Mouse (Mus musculus): Measurements from ENCODE around the gene Rdh16. TPM values are rescaled to one million over a fixed set of nuclear protein-coding genes. Genes with fewer than 3 reads are reported as not detected.
"Not testable (repeated sequence)": the region's sequence is repeated elsewhere in the genome, so short reads cannot be mapped to it uniquely, and the experiment has no call there.

Rdh16 gene
- total and polyA plus RNA-seq, 3 experiments = not detected

DNA sequence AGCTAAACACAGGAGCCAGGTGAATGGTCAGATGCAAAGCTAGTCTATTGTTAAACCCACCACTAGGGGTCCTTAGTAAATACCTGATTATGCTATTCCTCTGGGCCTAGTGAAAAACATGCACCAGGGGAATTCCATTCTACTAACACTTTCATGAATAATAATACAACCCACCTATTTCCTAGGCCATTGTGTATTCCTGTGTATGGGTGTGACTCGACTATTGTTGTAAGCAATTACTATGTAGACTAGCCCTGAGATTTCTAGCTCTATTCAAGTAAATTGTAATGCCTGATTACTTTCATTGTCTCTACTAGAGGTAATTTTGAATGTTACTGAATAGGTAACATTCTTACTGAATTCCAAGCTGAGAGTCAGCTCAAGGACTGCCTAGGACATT, 15.5 kb upstream of the Rdh16 start:
- intact Hi-C loops (cut with DNase I); H3K36me3 ChIP-seq (ENCODE audit: control insufficient read depth, insufficient read depth, low read length); DNase-seq; H3K4me1 ChIP-seq (ENCODE audit: control insufficient read depth, insufficient read depth, low read length); H3K9ac ChIP-seq (ENCODE audit: low read depth, low read length); H3K79me2 ChIP-seq (replicated peaks; ENCODE audit: control insufficient read depth, insufficient read depth, low read length); H3K27ac ChIP-seq; H3K4me3 ChIP-seq; H3K27me3 ChIP-seq (ENCODE audit: control insufficient read depth, insufficient read depth, low read length): not testable (repeated sequence)
- WGBS = 51% methylated on average over 1 of the region's 1 CpGs
- peak; percentile 16 for TF ChIP-seq CTCF (IDR thresholded peaks at IDR 0.05)

DNA sequence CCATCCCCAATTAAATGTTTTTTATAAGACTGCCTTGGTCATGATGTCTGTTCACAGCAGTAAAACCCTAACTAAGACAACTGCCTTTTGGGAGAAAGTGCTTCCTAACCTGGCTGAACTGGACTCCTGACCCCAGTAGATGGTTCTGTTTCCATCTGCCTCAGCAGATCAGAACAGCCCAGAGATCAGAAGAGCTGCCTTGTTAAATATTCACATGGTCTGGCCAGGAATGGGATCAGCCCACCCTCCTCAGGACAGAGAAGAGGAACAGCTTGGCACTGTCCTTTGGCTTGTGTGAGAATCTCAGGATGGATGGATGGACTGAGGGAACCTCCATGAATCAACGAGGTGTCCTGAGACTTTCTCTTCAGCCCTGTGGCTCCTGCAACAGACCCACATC, 1.7 kb upstream of the Rdh16 start:
- WGBS = 79% methylated on average over 1 of the region's 1 CpGs
- intact Hi-C loops (cut with DNase I) = no loop called here
- Histone ChIP-seq H3K4me1 (ENCODE audit: control insufficient read depth, insufficient read depth, low read length) (no peaks in the 10 kb centered on the region), H3K36me3 (ENCODE audit: control insufficient read depth, insufficient read depth, low read length) (no peaks in the 10 kb centered on the region), H3K27me3 (ENCODE audit: control insufficient read depth, insufficient read depth, low read length) (no peaks in the 10 kb centered on the region), H3K79me2 (replicated peaks; ENCODE audit: control insufficient read depth, insufficient read depth, low read length) (no peaks in the 10 kb centered on the region), H3K27ac (no peak overlapping the region), H3K4me3 (no peak overlapping the region), H3K9ac (ENCODE audit: low read depth, low read length) (no peak overlapping the region)
- DNase-seq = no peak
- TF ChIP-seq CTCF (IDR thresholded peaks at IDR 0.05) (no peak), POLR2A (IDR thresholded peaks at IDR 0.05; ENCODE audit: insufficient read depth, low read depth, low read length) (no peak), EP300 (IDR thresholded peaks at IDR 0.05; ENCODE audit: insufficient read depth, low read depth, low read length) (no peak)

GRCm38 (mm10) chr10:127801612-127802011, 660 bp downstream of the Rdh16 start:
- no peaks in the 10 kb centered on the region for H3K4me1 ChIP-seq (ENCODE audit: control insufficient read depth, insufficient read depth, low read length)
- intact Hi-C loops (cut with DNase I) = no loop called here
- H3K4me3 ChIP-seq = no peak overlapping the region
- TF ChIP-seq CTCF (IDR thresholded peaks at IDR 0.05) (no peak), POLR2A (IDR thresholded peaks at IDR 0.05; ENCODE audit: insufficient read depth, low read depth, low read length) (no peak), EP300 (IDR thresholded peaks at IDR 0.05; ENCODE audit: insufficient read depth, low read depth, low read length) (no peak)
- no peaks in the 10 kb centered on the region for H3K79me2 ChIP-seq (replicated peaks; ENCODE audit: control insufficient read depth, insufficient read depth, low read length)
- no peak overlapping the region for H3K9ac ChIP-seq (ENCODE audit: low read depth, low read length)
- no peaks in the 10 kb centered on the region for H3K36me3 ChIP-seq (ENCODE audit: control insufficient read depth, insufficient read depth, low read length)
- 87% methylated on average over 2 of the region's 2 CpGs for WGBS
- no peak overlapping the region for H3K27ac ChIP-seq
- no peaks in the 10 kb centered on the region for H3K27me3 ChIP-seq (ENCODE audit: control insufficient read depth, insufficient read depth, low read length)
- DNase-seq = no peak

DNA sequence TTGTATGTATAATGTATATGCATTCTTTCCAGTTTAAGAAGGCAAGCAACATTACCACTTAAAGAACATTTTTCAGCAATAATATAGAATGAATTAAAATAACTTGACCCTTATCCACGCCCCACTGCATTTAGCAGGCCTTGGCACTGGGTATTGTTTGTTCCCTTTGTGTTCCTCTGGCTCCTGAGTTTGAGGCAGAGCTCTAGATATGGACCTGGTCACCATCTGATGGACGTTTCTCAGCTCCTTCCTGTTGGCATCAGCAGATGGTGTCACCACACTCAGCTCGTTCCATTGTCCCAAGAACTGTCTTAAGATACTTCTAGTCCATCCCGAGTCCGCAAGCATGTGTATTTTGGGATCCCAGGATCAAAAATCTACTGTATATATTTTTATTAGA, 1.3 kb downstream of the Rdh16 start:
- intact Hi-C loops (cut with DNase I) = no loop called here
- TF ChIP-seq EP300 (IDR thresholded peaks at IDR 0.05; ENCODE audit: insufficient read depth, low read depth, low read length) (no peak), POLR2A (IDR thresholded peaks at IDR 0.05; ENCODE audit: insufficient read depth, low read depth, low read length) (no peak), CTCF (IDR thresholded peaks at IDR 0.05) (no peak)
- no peak overlapping the region for H3K9ac ChIP-seq (ENCODE audit: low read depth, low read length)
- no peaks in the 10 kb centered on the region for H3K27me3 ChIP-seq (ENCODE audit: control insufficient read depth, insufficient read depth, low read length)
- no peak overlapping the region for H3K27ac ChIP-seq
- no peak for DNase-seq
- no peaks in the 10 kb centered on the region for H3K79me2 ChIP-seq (replicated peaks; ENCODE audit: control insufficient read depth, insufficient read depth, low read length)
- H3K36me3 ChIP-seq (ENCODE audit: control insufficient read depth, insufficient read depth, low read length) = no peaks in the 10 kb centered on the region
- H3K4me3 ChIP-seq = no peak overlapping the region
- no peaks in the 10 kb centered on the region for H3K4me1 ChIP-seq (ENCODE audit: control insufficient read depth, insufficient read depth, low read length)
- WGBS = 60% methylated on average over 5 of the region's 5 CpGs

GRCm38 (mm10) chr10:127804416-127804815, 3.5 kb downstream of the Rdh16 start:
- Histone ChIP-seq H3K36me3 (ENCODE audit: control insufficient read depth, insufficient read depth, low read length) (no peaks in the 10 kb centered on the region), H3K4me3 (no peak overlapping the region), H3K27ac (no peak overlapping the region), H3K79me2 (replicated peaks; ENCODE audit: control insufficient read depth, insufficient read depth, low read length) (no peaks in the 10 kb centered on the region), H3K9ac (ENCODE audit: low read depth, low read length) (no peak overlapping the region), H3K4me1 (ENCODE audit: control insufficient read depth, insufficient read depth, low read length) (no peaks in the 10 kb centered on the region), H3K27me3 (ENCODE audit: control insufficient read depth, insufficient read depth, low read length) (no peaks in the 10 kb centered on the region)
- WGBS = 52% methylated on average over 7 of the region's 7 CpGs
- DNase-seq = no peak
- TF ChIP-seq EP300 (IDR thresholded peaks at IDR 0.05; ENCODE audit: insufficient read depth, low read depth, low read length) (no peak), CTCF (IDR thresholded peaks at IDR 0.05) (no peak), POLR2A (IDR thresholded peaks at IDR 0.05; ENCODE audit: insufficient read depth, low read depth, low read length) (no peak)
- intact Hi-C loops (cut with DNase I) = no loop called here

DNA sequence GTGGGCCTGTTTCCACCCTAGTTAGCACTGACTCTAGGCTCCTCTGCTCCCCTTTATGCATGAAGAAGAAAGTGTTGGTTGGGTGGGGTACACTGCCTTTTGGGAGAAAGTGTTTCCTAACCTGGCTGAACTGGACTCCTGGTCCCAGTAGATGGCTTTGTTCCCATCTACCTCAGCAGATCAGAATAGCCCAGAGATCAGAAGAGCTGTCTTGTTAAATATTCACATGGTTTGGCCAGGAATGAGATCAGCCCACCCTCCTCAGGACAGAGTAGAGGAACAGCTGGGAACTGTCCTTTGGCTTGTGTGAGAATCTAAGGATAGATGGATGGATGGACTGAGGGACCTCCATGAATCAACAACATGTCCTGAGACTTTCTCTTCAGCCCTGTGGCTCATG, 14.9 kb downstream of the Rdh16 start:
- intact Hi-C loops (cut with DNase I) = no loop called here
- H3K4me1 ChIP-seq (ENCODE audit: control insufficient read depth, insufficient read depth, low read length) = no peaks in the 10 kb centered on the region
- no peaks in the 10 kb centered on the region for H3K79me2 ChIP-seq (replicated peaks; ENCODE audit: control insufficient read depth, insufficient read depth, low read length)

GRCm38 (mm10) chr10:127817268-127817910, 16.4 kb downstream of the Rdh16 start:
- DNase-seq; intact Hi-C loops (cut with DNase I); H3K9ac ChIP-seq (ENCODE audit: low read depth, low read length); H3K27ac ChIP-seq; H3K79me2 ChIP-seq (replicated peaks; ENCODE audit: control insufficient read depth, insufficient read depth, low read length); H3K4me3 ChIP-seq; H3K36me3 ChIP-seq (ENCODE audit: control insufficient read depth, insufficient read depth, low read length); H3K27me3 ChIP-seq (ENCODE audit: control insufficient read depth, insufficient read depth, low read length); H3K4me1 ChIP-seq (ENCODE audit: control insufficient read depth, insufficient read depth, low read length): not testable (repeated sequence)
- WGBS = 72% methylated on average over 4 of the region's 4 CpGs

More for the DNA sequence above, 14.9 kb downstream of the Rdh16 start:
- no peak for DNase-seq
- H3K36me3 ChIP-seq (ENCODE audit: control insufficient read depth, insufficient read depth, low read length) = no peaks in the 10 kb centered on the region
- H3K4me3 ChIP-seq = no peak overlapping the region
- TF ChIP-seq CTCF (IDR thresholded peaks at IDR 0.05) = no peak
- no peak for TF ChIP-seq POLR2A (IDR thresholded peaks at IDR 0.05; ENCODE audit: insufficient read depth, low read depth, low read length)
- TF ChIP-seq EP300 (IDR thresholded peaks at IDR 0.05; ENCODE audit: insufficient read depth, low read depth, low read length) = no peak
- H3K9ac ChIP-seq (ENCODE audit: low read depth, low read length) = no peak overlapping the region
- H3K27me3 ChIP-seq (ENCODE audit: control insufficient read depth, insufficient read depth, low read length) = no peaks in the 10 kb centered on the region
- no peak overlapping the region for H3K27ac ChIP-seq

GRCm38 (mm10) chr10:127821806-127822205, 20.9 kb downstream of the Rdh16 start:
- H3K79me2 ChIP-seq (replicated peaks; ENCODE audit: control insufficient read depth, insufficient read depth, low read length); H3K4me1 ChIP-seq (ENCODE audit: control insufficient read depth, insufficient read depth, low read length); DNase-seq; H3K27me3 ChIP-seq (ENCODE audit: control insufficient read depth, insufficient read depth, low read length); H3K9ac ChIP-seq (ENCODE audit: low read depth, low read length); H3K36me3 ChIP-seq (ENCODE audit: control insufficient read depth, insufficient read depth, low read length); H3K4me3 ChIP-seq; intact Hi-C loops (cut with DNase I); H3K27ac ChIP-seq: not testable (repeated sequence)
- 86% methylated on average over 2 of the region's 2 CpGs for WGBS
